Mouse (Mus musculus): ENCODE data around the gene Lars2. TPM values are rescaled to one million over a fixed set of nuclear protein-coding genes. Genes with fewer than 3 reads are reported as not detected.

Lars2 gene
- polyA plus RNA-seq, 1 experiment from 2014 or later, result 1,028 TPM

DNA sequence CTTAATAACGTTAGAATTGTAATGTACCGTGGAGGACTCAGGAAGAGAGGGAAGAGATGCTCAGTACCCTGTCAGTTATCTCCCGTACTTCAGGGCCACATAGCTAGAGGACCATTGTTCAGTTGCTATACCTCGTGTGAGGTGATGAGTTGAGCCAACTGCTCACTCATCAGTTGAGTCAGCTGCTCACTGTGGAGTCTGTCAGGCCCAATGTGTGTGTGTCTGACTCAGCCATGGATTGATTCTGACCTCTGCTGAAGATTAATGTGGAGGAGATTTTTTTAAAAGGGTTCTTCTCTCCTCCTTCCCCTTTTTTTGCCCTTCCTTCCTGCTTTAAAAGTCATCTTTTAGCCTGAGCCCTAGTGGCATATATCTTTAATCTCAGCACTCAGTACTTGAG lies 133.8 kb downstream of the Lars2 start:
- ATAC-seq (ENCODE audit: low FRiP score, low read depth), result no peak
- Histone ChIP-seq H3K9me3 (no peaks in the 10 kb centered on the region), H3K4me2 (replicated peaks) (no peak overlapping the region), H3K36me3 (peaks cover 41% of the 10 kb centered on the region), H3K9ac (no peak overlapping the region), H3K4me3 (no peak overlapping the region), H3K27ac (no peak overlapping the region), H3K27me3 (no peaks in the 10 kb centered on the region), H3K4me1 (peaks cover 24% of the 10 kb centered on the region)
- 91% methylated on average over 4 of the region's 4 CpGs for WGBS

DNA sequence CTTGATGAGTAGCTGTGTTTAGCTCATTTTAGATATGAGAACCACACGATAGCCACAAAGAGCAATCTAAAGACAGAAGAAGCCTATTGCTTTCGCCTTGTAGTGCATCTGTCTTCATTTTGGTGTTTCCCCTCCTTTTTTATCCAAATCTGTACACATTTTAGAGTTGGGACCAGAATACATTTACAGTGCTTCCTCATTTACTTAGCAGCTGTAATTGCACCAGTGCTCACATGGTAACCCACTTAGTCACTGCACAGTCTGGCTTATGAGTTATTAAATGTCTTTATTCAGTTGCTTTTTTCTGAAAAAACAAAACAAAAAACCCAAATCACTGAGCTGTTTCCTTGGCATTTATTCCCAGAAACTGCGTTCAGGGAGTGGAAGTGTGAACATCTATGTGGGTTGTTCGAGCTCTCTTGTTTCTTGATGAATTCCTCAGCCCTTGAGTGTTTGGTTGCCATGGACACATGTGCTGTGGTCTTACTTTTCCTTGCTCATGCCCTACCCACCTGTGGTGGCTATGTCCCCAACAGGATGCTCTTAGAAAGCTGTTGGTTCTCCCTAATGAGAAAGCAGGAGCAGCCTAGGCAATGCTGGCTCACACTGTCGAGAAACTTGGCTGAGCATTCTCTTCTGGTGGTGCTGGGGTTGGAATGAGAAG lies 136.6 kb downstream of the Lars2 start:
- 83% methylated on average over 5 of the region's 5 CpGs for WGBS
- no peak for ATAC-seq (ENCODE audit: low FRiP score, low read depth)

DNA sequence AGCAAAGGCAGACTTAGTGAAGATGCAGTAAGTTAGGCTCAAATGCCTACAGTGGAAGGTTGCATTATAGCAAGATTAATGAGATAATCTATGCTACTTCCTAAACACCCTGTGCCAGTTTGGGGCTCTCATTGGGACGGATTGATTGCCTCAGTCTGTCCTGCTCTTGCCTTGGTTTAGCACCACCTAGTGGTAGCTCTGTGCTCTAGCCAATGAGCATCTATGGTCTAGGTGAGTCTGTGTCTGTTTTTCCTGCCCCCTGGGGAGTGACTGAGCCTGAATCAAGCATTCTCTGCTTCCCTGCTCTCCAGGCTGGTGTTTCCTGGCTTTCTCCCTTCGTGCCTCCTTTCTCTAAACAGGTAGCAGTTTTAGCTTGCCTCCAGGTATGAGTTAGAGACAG lies 137.6 kb downstream of the Lars2 start:
- no peak overlapping the region for H3K27ac ChIP-seq
- WGBS, result 9% methylated on average over 2 of the region's 2 CpGs
- H3K9me3 ChIP-seq, result no peaks in the 10 kb centered on the region
- no peak overlapping the region for H3K9ac ChIP-seq
- H3K4me2 ChIP-seq (replicated peaks), result no peak overlapping the region
- no peak for ATAC-seq (ENCODE audit: low FRiP score, low read depth)
- H3K36me3 ChIP-seq, result peaks cover 41% of the 10 kb centered on the region
- no peak overlapping the region for H3K4me3 ChIP-seq
- no peaks in the 10 kb centered on the region for H3K27me3 ChIP-seq
- peaks cover 6% of the 10 kb centered on the region for H3K4me1 ChIP-seq

More for the DNA sequence above, 136.6 kb downstream of the Lars2 start:
- Histone ChIP-seq H3K27me3 (no peaks in the 10 kb centered on the region), H3K9me3 (no peaks in the 10 kb centered on the region), H3K36me3 (peaks cover 41% of the 10 kb centered on the region), H3K4me1 (peaks cover 6% of the 10 kb centered on the region), H3K4me3 (no peak overlapping the region), H3K27ac (no peak overlapping the region), H3K9ac (no peak overlapping the region), H3K4me2 (replicated peaks) (no peak overlapping the region)

DNA sequence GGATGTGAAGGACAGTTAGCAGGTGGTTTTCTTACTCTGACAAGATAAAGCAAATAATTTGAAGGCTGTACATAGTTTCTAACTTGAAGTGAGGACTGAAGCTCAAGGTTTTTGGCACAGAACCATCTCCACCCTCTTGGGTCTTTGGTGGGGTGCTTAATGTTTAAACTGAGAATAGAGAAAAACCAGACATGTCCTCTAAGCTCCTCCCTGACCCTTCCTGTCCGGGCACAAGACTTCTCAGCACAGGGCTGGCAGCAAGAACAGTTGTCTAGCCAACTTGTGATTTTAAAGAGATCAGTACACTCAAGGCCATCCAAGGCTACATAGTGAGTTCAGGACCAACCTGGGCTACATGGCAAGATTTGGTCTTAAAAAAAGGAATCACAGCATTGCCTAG lies 138.9 kb downstream of the Lars2 start:
- Histone ChIP-seq H3K4me2 (replicated peaks) (no peak overlapping the region), H3K36me3 (peaks cover 41% of the 10 kb centered on the region), H3K4me1 (peaks cover 10% of the 10 kb centered on the region), H3K27me3 (no peaks in the 10 kb centered on the region), H3K27ac (no peak overlapping the region), H3K9ac (no peak overlapping the region), H3K9me3 (no peaks in the 10 kb centered on the region), H3K4me3 (no peak overlapping the region)
- ATAC-seq (ENCODE audit: low FRiP score, low read depth), result no peak
- 70% methylated on average over 1 of the region's 1 CpGs for WGBS

DNA sequence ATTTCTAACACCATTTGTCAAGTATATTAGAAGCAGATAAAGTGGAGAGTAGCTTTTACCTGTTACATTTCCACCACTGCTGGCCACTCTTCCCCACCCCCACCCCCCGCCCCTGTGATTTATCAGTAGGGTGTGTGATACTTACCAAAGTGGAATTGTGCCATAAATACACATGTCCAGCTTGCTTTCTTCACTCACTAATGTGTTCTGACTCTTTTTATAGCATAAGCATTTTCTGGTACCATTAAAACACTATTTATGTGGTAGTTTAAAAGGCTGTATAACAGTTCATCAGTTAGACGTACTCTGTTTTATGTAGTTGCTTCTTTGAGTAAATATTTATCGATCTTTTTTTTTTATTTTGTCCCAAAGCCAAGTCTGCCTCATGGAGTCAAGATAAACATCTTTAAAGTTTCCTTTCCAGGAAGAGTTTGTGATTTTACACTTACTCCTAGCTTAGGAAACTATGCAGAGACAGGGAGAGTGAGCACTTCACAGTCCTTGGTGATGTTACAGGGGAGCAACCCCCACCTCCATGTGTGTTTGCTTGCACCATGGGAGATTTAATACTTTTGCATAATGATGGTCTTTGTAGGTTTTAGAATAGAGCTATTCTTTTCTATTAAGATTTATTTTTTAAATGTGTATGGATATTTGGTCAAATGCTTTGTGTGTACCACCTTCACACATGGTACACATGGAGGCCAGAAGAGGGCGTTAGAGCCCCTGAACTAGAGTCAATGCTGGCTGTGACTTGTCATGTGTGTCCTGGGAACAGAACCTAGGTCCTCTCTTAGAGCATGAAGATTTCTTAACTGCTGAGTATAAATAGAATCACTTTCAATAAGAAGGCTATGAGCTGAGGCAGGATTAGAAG lies 139.8 kb downstream of the Lars2 start:
- Histone ChIP-seq H3K4me2 (replicated peaks) (no peak overlapping the region), H3K27me3 (no peaks in the 10 kb centered on the region), H3K9ac (no peak overlapping the region), H3K9me3 (no peaks in the 10 kb centered on the region), H3K4me1 (peaks cover 10% of the 10 kb centered on the region), H3K36me3 (peaks cover 41% of the 10 kb centered on the region), H3K4me3 (no peak overlapping the region), H3K27ac (no peak overlapping the region)
- WGBS, result 64% methylated on average over 4 of the region's 4 CpGs
- no peak for ATAC-seq (ENCODE audit: low FRiP score, low read depth)

DNA sequence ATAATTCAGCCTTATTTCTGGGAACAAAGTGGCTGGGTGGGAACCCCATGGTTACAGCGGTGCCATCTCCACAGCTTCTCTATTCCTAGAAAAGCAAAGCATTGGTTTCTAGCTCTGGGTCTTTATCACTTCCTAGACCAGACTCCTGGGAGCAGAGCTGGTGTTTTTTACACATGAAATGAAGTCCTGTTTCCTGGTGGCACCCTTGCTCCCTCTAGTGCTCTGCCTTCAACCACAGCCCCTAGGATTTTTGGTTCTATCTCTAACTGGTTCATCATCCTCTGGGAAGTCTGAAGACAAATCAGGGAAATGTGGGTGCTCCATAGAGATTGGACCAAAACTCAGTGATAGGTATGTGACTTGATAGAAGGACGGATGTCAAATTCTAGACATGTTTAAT lies 140.7 kb downstream of the Lars2 start:
- no peak overlapping the region for H3K4me2 ChIP-seq (replicated peaks)
- H3K4me3 ChIP-seq, result no peak overlapping the region
- no peak overlapping the region for H3K9ac ChIP-seq
- H3K27ac ChIP-seq, result no peak overlapping the region
- H3K36me3 ChIP-seq, result peaks cover 43% of the 10 kb centered on the region
- no peak for ATAC-seq (ENCODE audit: low FRiP score, low read depth)
- no peaks in the 10 kb centered on the region for H3K27me3 ChIP-seq
- H3K4me1 ChIP-seq, result peaks cover 10% of the 10 kb centered on the region
- H3K9me3 ChIP-seq, result no peaks in the 10 kb centered on the region
- WGBS, result 91% methylated on average over 2 of the region's 2 CpGs

DNA sequence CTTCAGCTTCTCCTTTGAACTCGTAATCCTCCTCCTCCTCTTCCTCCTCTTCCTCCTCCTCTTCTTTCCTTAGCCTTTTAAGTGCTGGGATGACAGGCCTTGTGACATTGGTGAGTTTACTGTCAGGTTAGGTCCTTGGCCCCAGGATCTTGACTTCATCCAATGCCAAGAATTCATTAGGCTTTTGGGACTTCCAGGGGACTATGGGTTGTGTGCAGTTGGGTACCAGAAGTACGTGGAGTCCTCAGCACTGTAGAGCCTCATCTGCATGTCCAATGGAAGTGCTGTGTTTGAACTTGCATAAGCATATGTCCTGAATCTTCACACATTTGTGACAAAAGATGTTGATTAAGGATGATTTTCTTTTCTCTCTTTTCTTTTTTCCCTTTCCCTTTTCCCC lies 142.3 kb downstream of the Lars2 start:
- WGBS, result 87% methylated on average over 2 of the region's 2 CpGs

DNA sequence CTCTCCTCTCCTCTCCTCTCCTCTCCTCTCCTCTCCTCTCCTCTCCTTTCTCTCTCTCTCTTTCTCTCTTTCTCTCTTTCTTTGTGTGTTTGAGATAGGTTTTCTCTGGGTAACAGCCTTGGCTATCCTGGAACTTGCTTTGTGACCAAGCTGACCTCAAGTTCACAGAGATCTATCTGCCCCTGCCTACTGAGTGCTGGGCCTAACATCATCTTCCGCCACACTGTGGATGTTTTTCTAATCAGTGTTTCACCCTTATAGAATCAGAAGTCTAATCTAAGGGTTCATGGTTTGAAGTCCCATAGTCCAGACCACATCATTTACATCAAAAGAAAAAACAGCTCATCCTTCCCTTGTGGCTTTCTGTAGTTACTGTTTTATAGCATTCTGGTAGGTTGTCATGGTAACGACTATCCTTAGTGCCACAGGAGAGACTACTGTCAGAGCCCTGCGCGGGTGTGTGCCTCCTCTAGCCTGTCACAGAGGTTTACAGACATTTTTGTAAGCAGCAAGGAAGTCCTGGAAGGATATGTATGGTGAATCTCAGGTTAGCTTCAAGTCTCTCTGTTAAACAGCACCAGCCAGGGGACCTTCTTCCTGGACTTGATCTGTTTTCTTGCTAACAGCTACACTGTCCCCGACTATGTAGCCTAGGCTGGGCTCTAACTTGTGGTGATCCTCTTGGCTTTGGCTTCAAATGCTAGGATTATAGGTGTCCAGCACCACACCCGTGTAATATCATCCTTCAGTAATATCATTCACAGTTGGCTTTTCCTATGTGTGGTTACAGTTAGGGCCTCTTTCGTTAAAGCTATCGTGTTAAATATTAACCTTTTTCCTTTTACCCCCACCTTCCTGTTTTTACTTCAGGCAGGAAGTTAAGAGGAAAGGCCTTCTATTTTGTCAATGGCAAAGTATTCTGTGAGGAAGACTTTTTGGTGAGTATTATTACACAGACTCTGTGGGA lies 143.2 kb downstream of the Lars2 start:
- H3K36me3 ChIP-seq, result peaks cover 41% of the 10 kb centered on the region
- WGBS, result 75% methylated on average over 8 of the region's 8 CpGs
- H3K27me3 ChIP-seq, result no peaks in the 10 kb centered on the region
- no peak overlapping the region for H3K4me3 ChIP-seq
- no peak overlapping the region for H3K4me2 ChIP-seq (replicated peaks)
- H3K9ac ChIP-seq, result no peak overlapping the region
- H3K4me1 ChIP-seq, result 0 out of 2 replicates have a peak, but pooled peaks cover 4% of the 10 kb centered on the region
- no peak for ATAC-seq (ENCODE audit: low FRiP score, low read depth)
- H3K9me3 ChIP-seq, result no peaks in the 10 kb centered on the region
- no peak overlapping the region for H3K27ac ChIP-seq

More for the DNA sequence above, 142.3 kb downstream of the Lars2 start:
- peaks cover 41% of the 10 kb centered on the region for H3K36me3 ChIP-seq
- H3K9ac ChIP-seq, result no peak overlapping the region
- H3K27ac ChIP-seq, result no peak overlapping the region
- H3K4me1 ChIP-seq, result peaks cover 10% of the 10 kb centered on the region
- no peaks in the 10 kb centered on the region for H3K27me3 ChIP-seq
- ATAC-seq (ENCODE audit: low FRiP score, low read depth), result no peak
- H3K4me2 ChIP-seq (replicated peaks), result no peak overlapping the region
- H3K4me3 ChIP-seq, result no peak overlapping the region
- H3K9me3 ChIP-seq, result no peaks in the 10 kb centered on the region

DNA sequence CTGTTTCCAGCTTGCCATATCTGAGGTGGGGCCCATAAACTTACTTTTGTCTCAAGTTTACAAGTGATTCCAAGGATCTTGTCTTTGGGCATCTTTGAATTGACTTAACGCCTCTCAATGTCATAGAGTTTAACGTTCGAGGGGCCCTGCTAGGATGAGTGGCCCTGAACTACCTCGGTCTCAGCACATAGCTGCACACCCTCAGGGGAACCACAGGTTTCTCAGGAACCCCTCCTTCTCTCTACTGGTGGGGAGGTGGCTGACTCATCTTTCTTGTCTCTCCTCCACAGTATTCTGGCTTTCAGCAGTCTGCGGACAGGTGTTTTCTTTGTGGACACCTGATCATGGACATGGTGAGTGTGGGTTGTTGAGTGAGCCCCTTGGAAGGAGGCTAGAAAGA lies 144.2 kb downstream of the Lars2 start:
- Histone ChIP-seq H3K4me3 (no peak overlapping the region), H3K27me3 (no peaks in the 10 kb centered on the region), H3K9me3 (no peaks in the 10 kb centered on the region), H3K27ac (no peak overlapping the region), H3K36me3 (peaks cover 37% of the 10 kb centered on the region), H3K4me2 (replicated peaks) (no peak overlapping the region), H3K9ac (no peak overlapping the region), H3K4me1 (0 out of 2 replicates have a peak, but pooled peaks cover 4% of the 10 kb centered on the region)
- ATAC-seq (ENCODE audit: low FRiP score, low read depth), result no peak
- 90% methylated on average over 5 of the region's 5 CpGs for WGBS

Measured in limb, embryonic 13.5 days (tissue).